Mouse (Mus musculus) forebrain, embryonic 15.5 days (tissue): ENCODE data around the gene Abca9. TPM values are rescaled to one million over a fixed set of nuclear protein-coding genes. Genes with fewer than 3 reads are reported as not detected.

Source experiments
- ATAC-seq: fragments of 200-750 bp; cut with Nextera tagmentation; replicated peaks from 2 replicates; pipeline ENCODE4 v1.8.0; 2017; ENCODE audit warnings: mild to moderate bottlenecking, moderate TSS enrichment, moderate library complexity
- H3K27ac ChIP-seq: fragments of 300-500 bp; sonication (generic); replicated peaks from 2 replicates; pipeline ENCODE4 v1.5.1; 2015; ENCODE audit warnings: mild to moderate bottlenecking, inconsistent platforms
- H3K27me3 ChIP-seq: fragments of 300-500 bp; sonication (generic); 2 replicates; pipeline ENCODE4 v1.6.1; 2015; ENCODE audit warnings: inconsistent platforms
- H3K36me3 ChIP-seq: fragments of 300-500 bp; sonication (generic); 2 replicates; pipeline ENCODE4 v1.6.1; 2015; ENCODE audit warnings: mild to moderate bottlenecking, inconsistent platforms
- H3K4me1 ChIP-seq: fragments of 300-500 bp; sonication (generic); 2 replicates; pipeline ENCODE4 v1.6.1; 2015; ENCODE audit warnings: inconsistent platforms
- H3K4me2 ChIP-seq: fragments of 300-500 bp; sonication (generic); replicated peaks from 2 replicates; pipeline ENCODE4 v1.6.1; 2015; ENCODE audit warnings: mild to moderate bottlenecking, inconsistent platforms
- H3K4me3 ChIP-seq: fragments of 300-500 bp; sonication (generic); 2 replicates; pipeline ENCODE4 v1.5.1; 2015; ENCODE audit warnings: mild to moderate bottlenecking, inconsistent platforms
- H3K9ac ChIP-seq: fragments of 300-500 bp; sonication (generic); replicated peaks from 2 replicates; pipeline ENCODE4 v1.6.1; 2015; ENCODE audit warnings: mild to moderate bottlenecking, inconsistent platforms
- H3K9me3 ChIP-seq: fragments of 300-500 bp; sonication (generic); 2 replicates; pipeline ENCODE4 v1.6.1; 2016; ENCODE audit warnings: inconsistent platforms
- WGBS: fragments of 180-500 bp; shearing (Covaris S2); methylation state at CpG from one replicate; pipeline ENCODE4 v1.1.7; 2015; ENCODE audit warnings: mixed read lengths; 5-methylcytosine and 5-hydroxymethylcytosine counted together
- polyA plus RNA-seq: library from polyadenylated mRNA; unstranded; fragments of >200 nt; fragmentation: Nextera tagmentation; extraction: Ambion mirVana; gene quantifications from 2 replicates; pipeline ENCODE4 v1.2.1, GENCODE M21; 2015

The Abca9 gene
- polyA plus RNA-seq, 1 experiment from 2014 or later: 2.2 TPM

DNA sequence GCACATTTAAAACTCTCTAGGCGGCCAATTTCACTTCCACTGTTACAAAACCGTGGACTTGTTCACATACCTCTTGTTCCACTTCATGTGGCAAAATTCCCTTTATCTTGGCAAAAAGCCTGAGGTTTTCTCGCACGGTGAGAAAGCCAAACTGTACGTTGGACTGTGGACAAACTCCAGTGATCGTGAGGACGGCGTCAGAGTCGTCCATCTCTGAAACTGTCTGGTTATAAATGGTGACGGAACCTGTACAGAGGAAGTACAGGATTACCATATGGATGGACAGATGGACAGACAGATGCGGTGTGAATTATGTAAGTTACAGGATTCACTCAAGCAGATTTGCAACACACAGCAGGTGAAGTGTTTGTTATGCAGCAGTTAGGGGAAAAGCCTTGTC lies 22.6 kb downstream of the Abca9 start:
- Histone ChIP-seq H3K9me3 (no peaks in the 10 kb centered on the region), H3K27ac (no peak overlapping the region)

DNA sequence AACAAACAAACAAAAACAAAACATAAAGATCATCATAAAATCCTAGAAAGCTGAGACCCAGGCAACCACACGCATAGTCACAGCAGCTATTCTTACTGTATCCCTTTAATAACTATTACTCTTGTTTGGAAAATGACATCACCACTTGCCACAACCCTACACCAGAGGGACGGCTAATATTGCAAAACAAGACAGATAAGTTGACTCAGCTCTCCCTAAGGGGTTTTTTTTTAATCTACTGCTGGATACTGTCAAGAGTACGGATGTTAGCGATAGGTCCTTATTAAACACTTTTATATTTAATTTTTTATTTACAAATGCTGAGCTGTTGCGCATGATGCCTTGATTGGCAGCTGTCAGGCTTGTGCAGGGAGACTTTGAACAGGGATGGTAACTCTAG lies 37.2 kb downstream of the Abca9 start:
- no peak overlapping the region for H3K27ac ChIP-seq
- no peaks in the 10 kb centered on the region for H3K4me1 ChIP-seq
- WGBS: 80% methylated on average over 5 of the region's 5 CpGs
- ATAC-seq: no peak
- no peaks in the 10 kb centered on the region for H3K27me3 ChIP-seq
- H3K4me2 ChIP-seq: no peak overlapping the region
- H3K9ac ChIP-seq: no peak overlapping the region
- H3K9me3 ChIP-seq: no peaks in the 10 kb centered on the region
- H3K4me3 ChIP-seq: no peak overlapping the region
- H3K36me3 ChIP-seq: no peaks in the 10 kb centered on the region

More for the DNA sequence above, 22.6 kb downstream of the Abca9 start:
- Histone ChIP-seq H3K4me1 (no peaks in the 10 kb centered on the region), H3K36me3 (no peaks in the 10 kb centered on the region), H3K27me3 (no peaks in the 10 kb centered on the region), H3K4me2 (no peak overlapping the region), H3K9ac (no peak overlapping the region), H3K4me3 (no peak overlapping the region)
- WGBS: 75% methylated on average over 11 of the region's 11 CpGs
- ATAC-seq: no peak

DNA sequence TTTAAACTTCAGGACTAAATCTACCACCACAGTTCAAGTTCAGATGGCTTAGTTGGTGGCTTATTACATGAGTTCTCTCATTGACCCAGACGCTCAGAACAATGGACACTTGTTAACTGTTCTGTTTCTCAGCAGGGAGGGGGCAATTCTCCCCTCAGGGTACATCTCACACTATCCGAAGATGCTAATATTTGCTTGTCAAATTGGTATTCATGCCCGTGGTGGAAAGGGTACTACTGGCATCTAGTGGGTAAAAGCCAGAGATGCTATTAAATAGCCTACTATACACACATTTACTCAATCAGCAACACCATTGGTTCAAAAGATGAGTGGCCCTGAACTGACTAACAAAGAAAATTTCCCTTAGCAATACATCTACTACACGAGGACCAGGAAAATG lies 56.9 kb downstream of the Abca9 start:
- Histone ChIP-seq H3K27ac (no peak overlapping the region), H3K9me3 (no peaks in the 10 kb centered on the region), H3K4me1 (no peaks in the 10 kb centered on the region), H3K4me2 (no peak overlapping the region), H3K4me3 (no peak overlapping the region), H3K27me3 (no peaks in the 10 kb centered on the region), H3K36me3 (no peaks in the 10 kb centered on the region), H3K9ac (no peak overlapping the region)
- ATAC-seq: no peak
- WGBS: 56% methylated on average over 4 of the region's 4 CpGs

DNA sequence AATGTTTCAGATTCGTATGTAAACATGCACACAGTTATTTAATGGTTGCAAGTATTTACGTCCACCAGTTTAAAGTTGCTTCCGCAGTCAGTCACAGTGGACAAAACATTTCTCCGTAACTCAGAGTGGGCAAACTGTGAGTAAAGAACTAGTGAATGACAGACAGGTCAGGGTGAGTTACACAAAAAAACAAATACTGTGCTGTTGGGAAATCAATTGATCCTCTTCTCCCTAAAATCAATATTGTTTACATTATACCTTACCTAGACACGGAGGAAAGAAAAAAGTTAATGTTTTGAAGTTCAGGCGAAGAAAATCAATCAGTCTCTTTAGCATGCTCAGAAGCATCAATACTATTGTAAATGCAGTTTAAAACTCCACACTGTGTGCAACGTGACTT lies 66.6 kb downstream of the Abca9 start:
- H3K27ac ChIP-seq: no peak overlapping the region
- 94% methylated on average over 7 of the region's 7 CpGs for WGBS
- ATAC-seq: no peak

DNA sequence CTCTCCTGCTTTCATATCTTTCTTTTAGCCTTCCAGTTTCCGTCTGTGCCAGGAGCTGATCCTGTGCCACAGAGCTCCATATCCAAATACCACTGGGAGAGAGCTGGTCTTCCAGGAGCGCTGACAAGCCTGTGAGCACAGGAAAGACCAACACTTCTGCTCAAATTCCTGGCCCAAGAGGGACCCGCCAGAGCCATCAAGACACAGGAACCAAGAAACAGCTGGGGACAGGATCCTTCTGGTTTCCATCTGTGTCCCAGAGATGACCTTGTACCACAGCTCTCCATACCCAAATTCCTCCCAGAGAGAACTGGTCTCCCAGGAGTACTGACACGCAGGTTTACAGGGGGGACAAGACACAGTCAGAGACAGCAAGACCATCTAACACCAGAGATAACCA lies 69.1 kb downstream of the Abca9 start:
- Histone ChIP-seq H3K4me1 (peaks cover 18% of the 10 kb centered on the region), H3K4me3 (no peak overlapping the region), H3K9ac (no peak overlapping the region), H3K27me3 (no peaks in the 10 kb centered on the region), H3K36me3 (no peaks in the 10 kb centered on the region), H3K9me3 (no peaks in the 10 kb centered on the region), H3K4me2 (no peak overlapping the region), H3K27ac (no peak overlapping the region)
- ATAC-seq: no peak
- 75% methylated on average over 4 of the region's 4 CpGs for WGBS

More for the DNA sequence above, 66.6 kb downstream of the Abca9 start:
- Histone ChIP-seq H3K36me3 (no peaks in the 10 kb centered on the region), H3K4me3 (no peak overlapping the region), H3K9me3 (no peaks in the 10 kb centered on the region), H3K4me2 (no peak overlapping the region), H3K9ac (no peak overlapping the region), H3K4me1 (0 out of 2 replicates have a peak, but pooled peaks cover 3% of the 10 kb centered on the region), H3K27me3 (no peaks in the 10 kb centered on the region)

DNA sequence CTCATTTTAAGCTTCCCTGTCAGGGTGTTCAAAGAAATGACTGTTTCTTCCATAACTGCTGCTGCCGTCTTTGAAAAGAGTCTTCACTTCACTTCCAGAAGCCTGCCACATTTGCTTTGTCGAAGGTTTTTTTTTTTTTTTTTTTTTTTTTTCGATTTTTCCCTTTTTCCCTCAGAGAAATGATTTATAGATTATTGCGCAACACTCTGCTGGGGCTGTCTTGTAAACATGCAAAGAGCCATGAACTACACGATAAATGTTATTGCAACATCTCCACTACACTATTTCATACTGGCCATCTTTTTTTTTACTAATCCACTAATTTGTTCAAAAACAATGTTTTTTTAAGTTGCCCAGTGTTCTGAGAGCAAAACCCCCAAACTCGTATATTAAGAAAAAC lies 70.5 kb downstream of the Abca9 start:
- WGBS: 76% methylated on average over 6 of the region's 6 CpGs
- no peaks in the 10 kb centered on the region for H3K27me3 ChIP-seq
- H3K4me2 ChIP-seq: no peak overlapping the region
- ATAC-seq: no peak
- H3K4me1 ChIP-seq: peaks cover 18% of the 10 kb centered on the region
- H3K9me3 ChIP-seq: no peaks in the 10 kb centered on the region
- no peak overlapping the region for H3K27ac ChIP-seq
- H3K4me3 ChIP-seq: no peak overlapping the region
- no peaks in the 10 kb centered on the region for H3K36me3 ChIP-seq
- no peak overlapping the region for H3K9ac ChIP-seq

DNA sequence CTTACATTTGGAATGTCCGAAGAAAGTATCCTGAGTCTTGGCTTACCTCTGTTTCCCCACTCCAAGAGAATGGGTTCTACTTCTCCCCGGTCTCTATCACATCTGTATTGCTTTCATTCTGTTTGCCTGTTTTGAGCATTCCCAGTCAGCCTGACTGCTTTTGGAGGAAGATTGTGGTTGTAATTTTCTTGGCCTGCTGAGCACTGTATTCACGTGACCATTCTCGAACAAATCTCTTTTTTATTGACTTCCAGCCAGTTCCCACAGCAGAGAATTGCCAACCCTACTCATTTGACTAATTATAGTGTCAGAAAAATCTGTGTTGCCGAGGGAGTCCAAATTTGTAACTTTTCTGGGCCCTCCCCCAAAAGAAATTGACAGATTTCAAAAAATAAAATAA lies 72.1 kb downstream of the Abca9 start, which contains the start of gene Abca8a:
TSS of gene Abca8a (minus strand) at position 121 of the 400 bp plus-strand sequence.
- Histone ChIP-seq H3K4me3 (no peak within 1 kb of the TSS), H3K9ac (no peak within 1 kb of the TSS), H3K36me3 (no peaks in the 10 kb centered on the region), H3K4me1 (peaks cover 18% of the 10 kb centered on the region), H3K9me3 (no peaks in the 10 kb centered on the region), H3K27me3 (no peaks in the 10 kb centered on the region), H3K4me2 (no peak within 1 kb of the TSS), H3K27ac (peak within 1 kb of the TSS; percentile 39)
- peak; percentile 82 for ATAC-seq
- 34% methylated on average over 5 of the region's 5 CpGs for WGBS

DNA sequence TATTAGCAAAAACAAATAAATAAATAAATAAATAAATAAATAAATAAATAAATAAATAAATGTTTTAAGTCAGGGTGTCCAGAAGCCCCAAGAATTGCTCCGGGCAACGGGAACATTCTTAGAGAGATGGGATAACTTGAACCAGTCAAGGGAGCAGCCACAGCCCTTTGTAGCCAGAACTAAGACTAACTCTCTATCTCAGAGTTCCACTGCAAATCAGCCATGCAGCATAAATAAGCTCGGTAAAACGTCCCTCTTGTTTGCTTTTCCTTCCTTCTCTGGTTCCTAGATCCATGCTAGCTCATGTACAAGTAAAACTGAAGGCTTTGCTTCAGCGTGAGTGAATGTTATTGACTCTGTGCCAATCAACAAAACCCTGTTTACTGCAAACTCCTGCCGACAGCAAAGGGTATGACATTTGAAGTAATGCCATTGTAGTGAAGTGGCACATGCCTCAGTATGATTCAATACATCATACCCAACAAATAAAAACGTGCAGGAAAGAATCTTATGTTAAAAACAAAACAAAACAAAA lies 73.1 kb downstream of the Abca9 start:
- 33% methylated on average over 7 of the region's 7 CpGs for WGBS
- no peak overlapping the region for H3K9ac ChIP-seq
- peaks cover 18% of the 10 kb centered on the region for H3K4me1 ChIP-seq
- no peaks in the 10 kb centered on the region for H3K36me3 ChIP-seq
- no peaks in the 10 kb centered on the region for H3K27me3 ChIP-seq
- H3K4me3 ChIP-seq: no peak overlapping the region
- no peak overlapping the region for H3K4me2 ChIP-seq
- no peaks in the 10 kb centered on the region for H3K9me3 ChIP-seq
- H3K27ac ChIP-seq: 0 out of 2 replicates have a peak overlapping the region, but pooled peaks have one; percentile 39
- ATAC-seq: peak; percentile 62

DNA sequence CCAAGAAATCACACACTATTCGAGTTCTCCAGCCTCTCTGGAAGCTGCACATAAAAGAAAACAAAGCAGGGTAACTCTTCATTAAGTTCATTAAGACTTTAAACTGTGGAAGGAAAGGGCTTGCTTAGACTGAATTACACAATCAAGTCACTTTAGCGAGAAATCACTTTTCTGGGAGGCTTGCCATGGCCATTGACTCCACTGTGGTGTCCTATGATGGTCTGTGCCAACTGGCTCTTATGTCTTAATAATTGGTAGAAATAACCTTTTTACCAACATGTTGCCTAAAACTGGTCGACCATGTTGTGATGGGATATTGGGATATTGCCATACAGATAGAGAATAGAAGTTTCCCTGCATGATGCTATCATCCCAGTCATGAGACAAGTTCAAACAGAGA lies 73.8 kb downstream of the Abca9 start:
- no peak overlapping the region for H3K9ac ChIP-seq
- no peak overlapping the region for H3K4me2 ChIP-seq
- no peak for ATAC-seq

DNA sequence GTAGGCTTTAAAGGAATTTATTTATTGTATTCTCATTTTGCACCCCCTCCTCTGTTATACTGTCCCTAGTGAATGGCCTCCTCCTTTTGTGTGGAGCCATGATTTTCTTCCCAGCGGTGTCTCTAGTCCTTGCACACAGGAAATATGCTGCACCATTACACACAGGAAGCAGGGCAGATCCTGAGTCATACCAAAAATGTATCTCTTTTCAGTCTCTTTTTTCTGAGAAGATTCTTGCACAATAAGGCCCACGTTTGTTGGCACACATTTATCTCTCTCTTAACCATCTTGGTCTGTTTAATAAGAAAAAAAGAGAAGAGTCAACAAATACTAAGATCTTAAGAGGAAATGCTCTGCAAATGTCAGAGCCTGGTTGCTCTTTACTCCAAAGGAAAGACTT lies 76.7 kb downstream of the Abca9 start:
- H3K4me3 ChIP-seq: no peak overlapping the region
- no peak overlapping the region for H3K9ac ChIP-seq
- ATAC-seq: no peak
- H3K4me2 ChIP-seq: no peak overlapping the region
- no peaks in the 10 kb centered on the region for H3K9me3 ChIP-seq
- no peaks in the 10 kb centered on the region for H3K27me3 ChIP-seq
- H3K4me1 ChIP-seq: peaks cover 16% of the 10 kb centered on the region
- H3K27ac ChIP-seq: no peak overlapping the region
- WGBS: 83% methylated on average over 2 of the region's 2 CpGs
- H3K36me3 ChIP-seq: no peaks in the 10 kb centered on the region

More for the DNA sequence above, 73.8 kb downstream of the Abca9 start:
- H3K36me3 ChIP-seq: no peaks in the 10 kb centered on the region
- peaks cover 18% of the 10 kb centered on the region for H3K4me1 ChIP-seq
- WGBS: 48% methylated on average over 3 of the region's 3 CpGs
- no peak overlapping the region for H3K27ac ChIP-seq
- H3K27me3 ChIP-seq: no peaks in the 10 kb centered on the region
- H3K4me3 ChIP-seq: no peak overlapping the region
- H3K9me3 ChIP-seq: no peaks in the 10 kb centered on the region

DNA sequence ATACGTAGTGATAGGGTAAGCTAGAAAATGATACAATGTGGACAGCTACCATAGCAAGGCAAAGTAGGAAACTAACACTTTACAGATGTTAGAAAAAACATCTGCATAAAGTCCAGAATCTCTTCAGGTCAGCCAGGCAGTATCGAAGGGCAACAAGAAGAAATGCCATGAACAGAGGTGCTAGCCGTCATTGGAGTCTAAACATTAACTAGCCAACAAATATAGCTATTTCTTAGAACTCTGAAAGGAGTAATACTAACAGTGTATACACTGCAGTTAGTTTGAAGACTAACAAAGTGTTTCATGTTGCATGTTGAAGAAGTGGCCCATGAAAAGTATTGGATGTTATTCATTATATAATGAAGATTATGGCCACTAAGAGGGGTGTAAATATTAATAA lies 95.8 kb downstream of the Abca9 start:
- WGBS: 86% methylated on average over 3 of the region's 3 CpGs
- Histone ChIP-seq H3K27me3 (no peaks in the 10 kb centered on the region), H3K4me2 (no peak overlapping the region), H3K27ac (no peak overlapping the region), H3K4me1 (no peaks in the 10 kb centered on the region), H3K36me3 (no peaks in the 10 kb centered on the region), H3K9me3 (no peaks in the 10 kb centered on the region), H3K4me3 (no peak overlapping the region), H3K9ac (no peak overlapping the region)
- ATAC-seq: no peak

DNA sequence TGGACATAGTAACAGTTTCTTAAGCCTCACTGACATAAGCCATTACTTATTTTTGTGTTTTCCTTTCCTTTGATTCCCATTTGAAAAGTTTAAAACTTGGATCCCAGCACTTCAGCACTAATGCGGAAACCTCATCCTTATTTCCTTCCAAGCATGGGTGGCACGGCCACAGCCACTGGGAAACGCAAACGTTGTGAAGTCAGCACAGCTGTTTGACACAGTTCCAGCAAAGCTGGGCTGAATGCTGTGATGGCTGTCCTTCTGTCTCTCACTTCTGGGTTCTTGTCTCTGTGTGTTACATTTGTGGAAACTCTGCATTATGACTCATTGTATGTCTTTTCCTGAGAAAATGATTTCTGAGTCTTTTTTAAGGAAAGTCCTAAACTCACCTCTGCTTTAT lies 107.0 kb downstream of the Abca9 start:
- Histone ChIP-seq H3K4me2 (no peak overlapping the region), H3K4me1 (no peaks in the 10 kb centered on the region), H3K36me3 (no peaks in the 10 kb centered on the region), H3K27me3 (no peaks in the 10 kb centered on the region), H3K4me3 (no peak overlapping the region), H3K9ac (no peak overlapping the region), H3K27ac (no peak overlapping the region), H3K9me3 (no peaks in the 10 kb centered on the region)
- WGBS: 74% methylated on average over 4 of the region's 4 CpGs
- ATAC-seq: no peak

DNA sequence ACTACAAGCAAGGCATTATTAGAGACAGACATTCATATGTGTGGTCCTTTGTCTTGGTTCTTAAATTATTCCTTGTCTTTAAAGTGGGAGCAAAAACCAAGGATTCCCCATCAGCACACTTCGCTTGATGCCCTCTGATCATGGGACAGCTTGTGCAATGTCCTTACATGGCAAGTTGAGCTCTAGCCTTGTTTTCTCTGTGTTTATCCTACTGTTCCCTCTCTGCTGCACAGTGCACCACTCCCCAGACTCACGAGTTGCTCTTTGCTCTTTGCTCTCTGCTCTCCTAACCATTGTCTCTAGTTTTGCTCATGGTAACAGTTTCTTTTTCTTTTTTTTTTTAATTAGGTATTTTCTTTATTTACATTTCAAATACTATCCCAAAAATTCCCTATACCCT lies 107.9 kb downstream of the Abca9 start:
- Histone ChIP-seq H3K27ac (no peak overlapping the region), H3K4me1 (no peaks in the 10 kb centered on the region), H3K4me3 (no peak overlapping the region), H3K9me3 (no peaks in the 10 kb centered on the region), H3K27me3 (no peaks in the 10 kb centered on the region), H3K9ac (no peak overlapping the region), H3K4me2 (no peak overlapping the region), H3K36me3 (no peaks in the 10 kb centered on the region)
- 58% methylated on average over 2 of the region's 2 CpGs for WGBS
- no peak for ATAC-seq
